Mouse (Mus musculus) forebrain, embryonic 16.5 days (tissue): ENCODE measurements at regions not wholly inside any gene's neighbourhood (a gene's known extent, or its start where the extent isn't known, plus 50 kb on each side); places are given as distances from the start of the nearest gene placed in this dataset.

Source experiments
- ATAC-seq: fragments of 200-750 bp; cut with Nextera tagmentation; 2 replicates; pipeline ENCODE4 v1.8.0; 2017; ENCODE audit warnings: mild to moderate bottlenecking, moderate library complexity
- H3K27ac ChIP-seq: fragments of 300-500 bp; sonication (generic); 2 replicates; pipeline ENCODE4 v1.5.1; 2014; ENCODE audit warnings: low read length, control low read depth
- H3K27me3 ChIP-seq: fragments of 300-500 bp; sonication (generic); replicated peaks from 2 replicates; pipeline ENCODE4 v1.6.1; 2014; ENCODE audit warnings: low read length; ENCODE audit not compliant: control insufficient read depth, insufficient read depth
- H3K36me3 ChIP-seq: fragments of 300-500 bp; sonication (generic); 2 replicates; pipeline ENCODE4 v1.6.1; 2014; ENCODE audit not compliant: control insufficient read depth, insufficient read depth
- H3K4me1 ChIP-seq: fragments of 300-500 bp; sonication (generic); replicated peaks from 2 replicates; pipeline ENCODE4 v1.6.1; 2014; ENCODE audit warnings: low read length; ENCODE audit not compliant: control insufficient read depth, insufficient read depth
- H3K4me2 ChIP-seq: fragments of 300-500 bp; sonication (generic); 2 replicates; pipeline ENCODE4 v1.6.1; 2014; ENCODE audit warnings: mild to moderate bottlenecking, low read length, control low read depth
- H3K4me3 ChIP-seq: fragments of 300-500 bp; sonication (generic); replicated peaks from 2 replicates; pipeline ENCODE4 v1.5.1; 2014; ENCODE audit warnings: mild to moderate bottlenecking, low read length, control low read depth
- H3K9ac ChIP-seq: fragments of 300-500 bp; sonication (generic); replicated peaks from 2 replicates; pipeline ENCODE4 v1.6.1; 2014; ENCODE audit warnings: low read depth, low read length, control low read depth
- H3K9me3 ChIP-seq: fragments of 300-500 bp; sonication (generic); 2 replicates; pipeline ENCODE4 v1.6.1; 2016; ENCODE audit warnings: low read length; ENCODE audit not compliant: control insufficient read depth
- WGBS: fragments of 180-500 bp; shearing (Covaris S2); extraction: QIAGEN DNeasy Blood & Tissue Kit; methylation state at CpG from one replicate; pipeline ENCODE4 v1.1.7; 2014; 5-methylcytosine and 5-hydroxymethylcytosine counted together

DNA sequence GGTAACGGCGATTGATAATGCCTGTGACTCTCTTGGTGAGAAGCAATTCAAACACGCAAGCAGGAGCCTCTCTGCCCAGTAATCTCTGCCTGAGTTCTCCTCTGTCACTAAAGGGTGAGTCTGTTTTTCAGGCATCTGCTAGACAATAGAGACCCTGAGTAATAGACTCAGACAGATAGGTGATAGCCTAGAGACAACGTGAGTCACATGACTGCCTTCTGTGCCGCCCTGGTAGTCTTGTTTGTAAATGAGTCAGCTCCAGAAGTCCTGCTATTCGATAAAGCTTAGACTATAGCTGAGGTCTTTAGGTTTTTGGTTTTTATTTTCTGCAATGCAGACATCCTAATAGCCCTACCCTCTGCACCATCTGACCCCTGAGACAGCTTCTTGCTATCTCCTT, 126.9 kb downstream of the Gm9376 start:
- 62% methylated on average over 6 of the region's 6 CpGs for WGBS
- no peaks in the 10 kb centered on the region for H3K9me3 ChIP-seq

DNA sequence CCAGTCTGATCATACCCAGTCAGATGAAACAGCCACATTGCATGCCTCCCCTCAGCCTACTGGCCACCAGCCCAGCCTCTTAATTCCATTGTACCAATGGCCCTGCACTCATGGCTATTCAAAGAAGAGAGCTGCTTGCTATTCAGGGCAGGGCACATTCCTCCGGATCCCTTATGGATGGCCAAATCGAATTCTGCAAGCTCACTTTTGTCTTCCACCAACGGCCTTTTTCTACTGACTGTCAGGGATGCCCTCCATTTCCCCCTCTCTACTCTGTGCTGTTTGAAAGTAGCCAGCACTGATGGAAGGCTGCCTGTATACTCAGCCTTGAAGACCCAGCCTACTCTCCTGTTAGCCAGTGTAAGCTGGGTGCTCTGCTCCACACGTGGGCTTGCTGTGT, 147.5 kb downstream of the Gm9376 start:
- Histone ChIP-seq H3K27me3 (0 out of 2 replicates have a peak, but pooled peaks cover 7% of the 10 kb centered on the region), H3K27ac (no peak overlapping the region), H3K9me3 (peaks cover 4% of the 10 kb centered on the region; the same call in 1 of the 2 replicates), H3K4me3 (no peak overlapping the region), H3K4me2 (no peak overlapping the region), H3K36me3 (no peaks in the 10 kb centered on the region), H3K9ac (no peak overlapping the region), H3K4me1 (peaks cover 4% of the 10 kb centered on the region; the same call in 1 of the 2 replicates)
- ATAC-seq, result peak; percentile 74
- WGBS, result 13% methylated on average over 4 of the region's 4 CpGs

More for the DNA sequence above, 126.9 kb downstream of the Gm9376 start:
- no peaks in the 10 kb centered on the region for H3K27me3 ChIP-seq
- no peaks in the 10 kb centered on the region for H3K4me1 ChIP-seq
- H3K36me3 ChIP-seq, result no peaks in the 10 kb centered on the region
- ATAC-seq, result no peak
- no peak overlapping the region for H3K27ac ChIP-seq
- no peak overlapping the region for H3K4me3 ChIP-seq
- no peak overlapping the region for H3K4me2 ChIP-seq
- H3K9ac ChIP-seq, result no peak overlapping the region

DNA sequence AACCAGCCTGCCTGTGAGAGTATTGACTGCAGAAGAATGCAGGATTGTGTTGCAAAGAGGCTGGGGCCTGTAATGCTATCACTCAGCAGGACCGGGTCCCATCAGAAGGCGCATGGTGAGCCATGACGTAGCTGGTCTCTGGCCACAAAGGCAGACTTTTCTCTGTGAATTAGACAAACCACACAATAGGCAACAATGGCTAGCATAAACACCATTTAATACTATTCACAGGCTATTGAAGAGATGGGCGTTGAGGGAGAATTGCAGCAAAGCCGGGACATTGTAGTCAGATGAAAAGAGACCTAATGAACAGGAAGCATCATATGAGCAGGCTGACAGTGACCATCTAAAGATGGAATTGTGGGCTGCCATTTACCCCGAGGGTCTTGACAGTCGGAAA, 149.4 kb downstream of the Gm9376 start:
- Histone ChIP-seq H3K27ac (no peak overlapping the region), H3K9me3 (peaks cover 10% of the 10 kb centered on the region; the same call in 1 of the 2 replicates), H3K4me2 (0 out of 2 replicates have a peak overlapping the region, but pooled peaks have one; percentile 2), H3K4me3 (no peak overlapping the region), H3K27me3 (0 out of 2 replicates have a peak, but pooled peaks cover 7% of the 10 kb centered on the region), H3K36me3 (no peaks in the 10 kb centered on the region), H3K4me1 (peaks cover 4% of the 10 kb centered on the region; the same call in 1 of the 2 replicates), H3K9ac (no peak overlapping the region)
- WGBS, result 11% methylated on average over 7 of the region's 7 CpGs
- peak; percentile 29; the same call in 1 of the 2 replicates for ATAC-seq

DNA sequence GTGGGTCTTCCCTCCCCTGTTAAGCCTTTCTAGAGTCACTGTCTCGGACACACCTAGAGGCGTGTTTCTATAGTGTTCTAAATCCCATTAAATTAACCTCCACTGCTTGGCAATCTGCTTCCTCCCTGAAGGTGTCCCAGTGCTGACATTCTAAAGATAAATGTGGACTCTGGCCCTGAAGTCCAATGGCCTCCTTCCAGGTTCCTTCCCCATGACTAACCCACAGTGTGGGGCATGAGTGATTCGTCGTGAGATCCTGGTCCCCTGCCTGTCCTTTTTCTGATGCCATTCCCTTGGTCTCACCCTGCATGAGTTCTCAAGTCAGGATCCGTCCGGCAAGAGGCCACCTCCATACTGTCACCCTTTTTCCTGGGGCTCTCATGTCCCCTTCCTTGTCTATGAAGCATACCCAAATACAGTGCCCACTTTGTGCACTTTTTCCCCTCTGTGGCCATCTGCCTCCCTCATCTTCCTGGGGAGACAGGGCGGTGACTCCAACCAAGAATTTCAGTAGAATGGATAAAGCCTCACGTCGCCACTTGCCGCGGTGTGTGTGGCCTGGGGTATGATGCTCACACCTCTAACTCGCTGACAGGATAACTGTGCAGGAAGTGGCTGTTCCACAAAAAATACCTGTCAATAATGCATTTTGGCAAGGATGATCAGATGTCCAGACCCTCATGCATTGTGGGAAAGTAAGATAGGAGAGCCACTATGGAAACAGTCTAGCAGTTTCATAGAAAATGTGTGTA, 152.9 kb downstream of the Gm9376 start:
- Histone ChIP-seq H3K4me2 (no peak overlapping the region), H3K27me3 (0 out of 2 replicates have a peak, but pooled peaks cover 7% of the 10 kb centered on the region), H3K4me3 (no peak overlapping the region), H3K9ac (no peak overlapping the region), H3K27ac (no peak overlapping the region), H3K4me1 (peaks cover 12% of the 10 kb centered on the region), H3K9me3 (peaks cover 10% of the 10 kb centered on the region; the same call in 1 of the 2 replicates), H3K36me3 (no peaks in the 10 kb centered on the region)
- no peak for ATAC-seq
- WGBS, result 90% methylated on average over 12 of the region's 12 CpGs

DNA sequence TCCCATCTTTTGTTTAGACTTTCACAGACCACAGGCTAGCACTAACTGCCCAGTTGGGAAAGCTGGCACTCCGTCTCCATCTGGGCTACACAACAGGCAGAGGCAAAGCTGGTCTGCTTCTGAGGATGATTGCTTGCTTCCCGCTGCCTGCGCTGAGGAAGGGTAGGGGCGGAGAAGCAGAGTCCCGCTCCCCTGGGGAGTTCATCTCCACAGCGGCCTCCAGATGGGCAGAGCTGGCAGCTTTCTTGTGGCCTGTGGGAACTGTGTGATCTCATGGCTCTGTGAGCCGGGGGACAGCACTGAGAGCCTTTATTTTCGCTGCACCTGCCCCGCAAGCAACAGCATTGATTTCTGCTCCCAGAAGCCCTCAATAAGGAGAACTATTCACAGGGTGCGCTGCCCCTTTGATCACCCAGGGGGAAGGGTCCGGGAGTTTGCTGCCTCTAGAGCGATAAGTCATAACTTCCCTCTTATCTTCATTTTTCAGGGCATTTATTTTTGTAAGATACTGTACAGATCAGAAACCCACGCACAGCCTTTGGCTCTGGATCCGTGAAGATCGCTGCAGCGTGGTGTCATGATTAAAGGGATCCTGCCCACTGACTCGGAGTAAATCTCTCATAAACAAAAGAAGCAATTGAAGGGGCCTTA, 155.7 kb downstream of the Gm9376 start:
- peak overlapping the region; percentile 51 for H3K9ac ChIP-seq
- peak overlapping the region; percentile 42 for H3K4me3 ChIP-seq
- H3K4me2 ChIP-seq, result peak overlapping the region; percentile 79
- no peaks in the 10 kb centered on the region for H3K36me3 ChIP-seq
- ATAC-seq, result peak; percentile 77
- H3K27me3 ChIP-seq, result 0 out of 2 replicates have a peak, but pooled peaks cover under 1% of the 10 kb centered on the region
- peaks cover 10% of the 10 kb centered on the region; the same call in 1 of the 2 replicates for H3K9me3 ChIP-seq
- H3K27ac ChIP-seq, result no peak overlapping the region
- under 1% methylated on average over 17 of the region's 17 CpGs for WGBS
- H3K4me1 ChIP-seq, result peaks cover 8% of the 10 kb centered on the region

DNA sequence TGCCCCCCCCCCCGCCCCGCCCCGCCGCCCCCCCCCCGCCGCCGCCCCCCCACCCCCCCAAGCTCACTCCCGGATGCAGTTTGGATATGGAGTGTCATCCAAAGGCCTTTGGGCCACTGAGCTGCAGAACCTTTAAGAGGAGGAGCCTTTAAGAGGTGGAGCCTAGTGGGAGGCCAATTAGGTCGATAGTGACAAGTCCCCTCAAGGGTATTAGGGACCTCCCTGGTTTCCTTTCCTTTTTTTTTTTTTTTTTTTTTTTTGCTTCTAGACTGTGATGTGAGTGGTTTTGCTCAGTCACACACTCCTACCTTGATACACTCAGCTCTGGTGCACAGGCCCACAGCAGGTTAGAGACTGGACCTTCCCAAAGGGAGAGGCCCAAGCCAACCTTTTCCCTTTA, 156.5 kb downstream of the Gm9376 start:
- peaks cover 10% of the 10 kb centered on the region; the same call in 1 of the 2 replicates for H3K9me3 ChIP-seq
- H3K9ac ChIP-seq, result no peak overlapping the region
- H3K4me1 ChIP-seq, result peaks cover 8% of the 10 kb centered on the region
- no peak overlapping the region for H3K27ac ChIP-seq
- H3K36me3 ChIP-seq, result no peaks in the 10 kb centered on the region
- H3K27me3 ChIP-seq, result no peaks in the 10 kb centered on the region
- 0% methylated on average over 5 of the region's 9 CpGs for WGBS
- no peak overlapping the region for H3K4me3 ChIP-seq
- no peak overlapping the region for H3K4me2 ChIP-seq
- peak; percentile 31; the same call in 1 of the 2 replicates for ATAC-seq

DNA sequence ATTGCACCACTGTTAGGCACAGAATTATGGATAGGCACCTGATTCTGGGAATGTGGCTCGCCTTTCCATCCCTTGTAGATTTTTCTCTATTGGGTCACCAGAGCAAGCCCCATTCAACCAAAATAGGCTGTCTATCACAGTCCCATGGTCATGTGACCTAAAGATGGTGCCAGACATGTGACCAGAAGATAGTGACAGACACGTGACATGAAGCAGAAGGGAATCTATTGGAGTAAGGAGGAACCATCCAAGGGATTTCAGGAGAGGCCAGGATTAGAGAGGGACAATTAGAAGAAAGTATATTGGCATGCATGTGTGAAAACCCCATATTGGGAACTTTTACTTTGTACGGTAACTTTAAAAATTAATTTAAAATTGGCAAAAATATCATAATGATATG, 159.8 kb downstream of the Gm9376 start:
- ATAC-seq, result no peak
- no peak overlapping the region for H3K4me3 ChIP-seq
- WGBS, result 85% methylated on average over 3 of the region's 3 CpGs
- no peaks in the 10 kb centered on the region for H3K36me3 ChIP-seq
- H3K4me1 ChIP-seq, result peaks cover 8% of the 10 kb centered on the region
- H3K27me3 ChIP-seq, result no peaks in the 10 kb centered on the region
- H3K9me3 ChIP-seq, result no peaks in the 10 kb centered on the region
- H3K27ac ChIP-seq, result no peak overlapping the region
- H3K9ac ChIP-seq, result no peak overlapping the region
- no peak overlapping the region for H3K4me2 ChIP-seq

DNA sequence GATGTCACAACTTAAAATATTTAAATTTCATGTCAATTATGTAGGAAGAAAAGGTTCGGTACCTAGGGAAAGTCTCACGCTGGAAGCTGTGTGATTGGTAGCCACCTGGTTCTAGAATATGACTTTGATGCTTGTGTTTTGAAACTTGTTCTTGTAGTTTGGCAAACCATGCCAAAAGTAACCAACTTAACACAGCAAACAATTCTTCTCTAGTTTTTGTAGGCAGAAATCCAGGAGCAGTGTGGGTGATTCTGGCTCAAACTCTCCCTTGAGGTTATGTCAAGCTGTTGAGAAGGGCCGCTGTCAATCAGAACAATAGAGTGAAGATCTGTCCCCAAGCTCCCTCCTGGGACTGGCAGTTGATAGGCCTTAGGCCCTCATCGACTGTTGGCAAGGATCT, 163.5 kb downstream of the Gm9376 start:
- Histone ChIP-seq H3K4me3 (no peak overlapping the region), H3K27ac (no peak overlapping the region), H3K9me3 (no peaks in the 10 kb centered on the region), H3K27me3 (peaks cover 7% of the 10 kb centered on the region), H3K36me3 (no peaks in the 10 kb centered on the region), H3K4me1 (no peaks in the 10 kb centered on the region), H3K4me2 (no peak overlapping the region), H3K9ac (no peak overlapping the region)
- WGBS, result 90% methylated on average over 4 of the region's 4 CpGs
- ATAC-seq, result no peak

DNA sequence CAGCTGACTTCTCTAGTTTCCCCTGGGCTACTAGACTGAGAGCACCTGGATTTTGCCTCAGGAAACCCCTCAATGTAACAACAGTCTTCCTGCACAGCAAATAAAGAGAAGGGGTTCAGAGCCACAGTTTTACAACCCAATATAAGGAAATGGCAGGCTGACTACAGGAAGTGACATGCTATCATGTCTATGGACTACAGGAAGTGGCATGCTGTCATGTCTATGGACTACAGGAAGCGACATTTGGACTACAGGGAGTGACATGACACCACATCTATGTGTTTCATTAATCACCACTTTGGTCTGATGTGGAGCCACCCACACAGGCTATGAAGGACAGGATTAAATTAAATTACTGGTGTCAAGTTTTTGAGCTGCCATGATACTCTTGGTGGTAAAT, 164.0 kb downstream of the Gm9376 start:
- no peak overlapping the region for H3K9ac ChIP-seq
- no peak overlapping the region for H3K27ac ChIP-seq
- WGBS, result 90% methylated on average over 1 of the region's 1 CpGs
- H3K36me3 ChIP-seq, result no peaks in the 10 kb centered on the region
- no peak for ATAC-seq
- H3K4me1 ChIP-seq, result no peaks in the 10 kb centered on the region
- peaks cover 7% of the 10 kb centered on the region for H3K27me3 ChIP-seq
- H3K4me3 ChIP-seq, result no peak overlapping the region
- H3K4me2 ChIP-seq, result no peak overlapping the region
- H3K9me3 ChIP-seq, result no peaks in the 10 kb centered on the region
